Mouse (Mus musculus): Measurements from ENCODE around the gene Cpa1.

DNA sequence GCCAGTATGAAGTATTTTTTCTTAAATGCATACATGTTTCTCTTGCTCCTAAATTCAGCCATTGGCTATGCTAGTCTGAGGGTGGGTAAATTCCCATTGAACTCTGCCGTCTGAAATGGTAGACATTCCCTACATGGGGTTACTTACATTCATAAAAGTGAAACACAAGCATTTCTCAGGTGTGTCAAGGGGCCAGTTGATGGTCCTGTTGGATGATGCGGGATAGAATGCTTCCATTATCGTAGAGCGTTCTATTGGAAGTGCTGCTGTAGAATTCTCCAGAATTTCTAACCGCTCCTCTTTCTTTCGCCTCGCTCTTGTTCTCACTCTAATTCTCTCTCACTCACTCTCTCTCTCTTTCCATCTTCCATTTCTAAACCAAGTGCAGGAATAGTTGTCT, 28.3 kb upstream of the Cpa1 start, which contains the start of gene Cpa5:
- TF ChIP-seq CTCF (IDR thresholded peaks at IDR 0.05; ENCODE audit: extremely low read depth, insufficient read depth, insufficient read length, insufficient replicate concordance) (no peak), POLR2A (IDR thresholded peaks at IDR 0.05; ENCODE audit: low read depth, low read length) (no peak)
